In genomic region chr14:57825788-57826751, GRCm38 (mm10) we compare ENCODE assay signal across 8 mouse cellular contexts. TPM values are rescaled to one million over a fixed set of nuclear protein-coding genes. Genes with fewer than 3 reads are reported as not detected.
A peak's percentile ranks its signal among the peaks of the same experiment; 100 is the strongest.
DNase-seq lines count a peak whose midpoint lies in the region; ATAC-seq and TF ChIP-seq lines count a peak whose summit lies in the region.

TSS of gene Ska3 (minus strand) at chr14:57826185.
TSS of gene Mrpl57 (plus strand) at chr14:57826234.

- H3K4me2 ChIP-seq in heart, embryonic 12.5 days, result peak within 1 kb of the TSS; percentile 73
- peak within 1 kb of the TSS; percentile 63 for H3K4me2 ChIP-seq in kidney, postnatal 0 days (ENCODE audit: low read length)
- H3K4me2 ChIP-seq in liver, embryonic 11.5 days, result peak within 1 kb of the TSS; percentile 73
- peak within 1 kb of the TSS; percentile 72 for H3K4me2 ChIP-seq in stomach, embryonic 14.5 days (replicated peaks; ENCODE audit: low read depth, low read length)

- peak within 1 kb of the TSS; percentile 80 for H3K9ac ChIP-seq in heart, embryonic 12.5 days
- H3K9ac ChIP-seq in kidney, postnatal 0 days (ENCODE audit: low read depth, low read length), result peak within 1 kb of the TSS; percentile 87
- H3K9ac ChIP-seq in liver, embryonic 11.5 days (ENCODE audit: low read depth, low read length), result peak within 1 kb of the TSS; percentile 96
- H3K9ac ChIP-seq in stomach, embryonic 14.5 days (replicated peaks; ENCODE audit: low read depth, low read length), result peak within 1 kb of the TSS; percentile 81

- no peaks in the 10 kb centered on the region for H3K27me3 ChIP-seq in heart, embryonic 12.5 days (replicated peaks)
- no peaks in the 10 kb centered on the region for H3K27me3 ChIP-seq in kidney, postnatal 0 days (ENCODE audit: insufficient read depth, low read length)
- H3K27me3 ChIP-seq in liver, embryonic 11.5 days (replicated peaks; ENCODE audit: control insufficient read depth, insufficient read depth, low read length), result no peaks in the 10 kb centered on the region
- no peaks in the 10 kb centered on the region for H3K27me3 ChIP-seq in stomach, embryonic 14.5 days (ENCODE audit: control insufficient read depth, insufficient read depth, low read length)

- peak; percentile 11; the same call in 1 of the 2 replicates for TF ChIP-seq CTCF in kidney, postnatal 0 days (IDR thresholded peaks at IDR 0.05; ENCODE audit: low read depth)

- H3K4me1 ChIP-seq in heart, embryonic 12.5 days (replicated peaks), result peaks cover 17% of the 10 kb centered on the region
- H3K4me1 ChIP-seq in kidney, postnatal 0 days (replicated peaks; ENCODE audit: insufficient read depth, low read length), result 0 out of 2 replicates have a peak, but pooled peaks cover 7% of the 10 kb centered on the region
- H3K4me1 ChIP-seq in liver, embryonic 11.5 days (replicated peaks; ENCODE audit: control insufficient read depth, insufficient read depth, low read length), result peaks cover 7% of the 10 kb centered on the region; the same call in 1 of the 2 replicates
- peaks cover 17% of the 10 kb centered on the region for H3K4me1 ChIP-seq in stomach, embryonic 14.5 days (ENCODE audit: control insufficient read depth, insufficient read depth, low read length)

- peaks cover 14% of the 10 kb centered on the region for H3K36me3 ChIP-seq in heart, embryonic 12.5 days
- H3K36me3 ChIP-seq in kidney, postnatal 0 days (ENCODE audit: insufficient read depth, low read length), result peaks cover 7% of the 10 kb centered on the region
- H3K36me3 ChIP-seq in liver, embryonic 11.5 days (ENCODE audit: control insufficient read depth, insufficient read depth, low read length), result peaks cover 8% of the 10 kb centered on the region
- H3K36me3 ChIP-seq in stomach, embryonic 14.5 days (ENCODE audit: control insufficient read depth, insufficient read depth, low read length), result peaks cover 7% of the 10 kb centered on the region; the same call in 1 of the 2 replicates

- peak within 1 kb of the TSS; percentile 65 for H3K4me3 ChIP-seq in heart, embryonic 12.5 days
- H3K4me3 ChIP-seq in kidney, postnatal 0 days (replicated peaks; ENCODE audit: low read depth, low read length), result peak within 1 kb of the TSS; percentile 73
- H3K4me3 ChIP-seq in liver, embryonic 11.5 days (ENCODE audit: low read depth, low read length), result peak within 1 kb of the TSS; percentile 87
- peak within 1 kb of the TSS; percentile 81 for H3K4me3 ChIP-seq in stomach, embryonic 14.5 days (ENCODE audit: low read depth, low read length)

- peak; percentile 91 to 93 for DNase-seq in B cell, adult 2 months
- peak; percentile 92 for DNase-seq in brain, adult 2 months (ENCODE audit: low read depth, low spot score)
- DNase-seq in kidney, postnatal 0 days (ENCODE audit: low spot score), result peak; percentile 96
- peak; percentile 93 for DNase-seq in liver, embryonic 11.5 days (ENCODE audit: low spot score)
- DNase-seq in naive thymus-derived CD4-positive, alpha-beta T cell, adult 2 months (ENCODE audit: low read depth), result peak; percentile 94

- H3K27ac ChIP-seq in heart, embryonic 12.5 days (ENCODE audit: poor library complexity, severe bottlenecking), result peak within 1 kb of the TSS; percentile 79
- peak within 1 kb of the TSS; percentile 97 for H3K27ac ChIP-seq in kidney, postnatal 0 days
- H3K27ac ChIP-seq in liver, embryonic 11.5 days (ENCODE audit: low read depth, low read length), result peak within 1 kb of the TSS; percentile 91
- H3K27ac ChIP-seq in stomach, embryonic 14.5 days (ENCODE audit: low read length), result peak within 1 kb of the TSS; percentile 90

- H3K9me3 ChIP-seq in heart, embryonic 12.5 days (replicated peaks), result no peaks in the 10 kb centered on the region
- H3K9me3 ChIP-seq in kidney, postnatal 0 days (replicated peaks; ENCODE audit: low read length), result no peaks in the 10 kb centered on the region
- H3K9me3 ChIP-seq in liver, embryonic 11.5 days (ENCODE audit: control insufficient read depth, low read length), result no peaks in the 10 kb centered on the region
- no peaks in the 10 kb centered on the region for H3K9me3 ChIP-seq in stomach, embryonic 14.5 days (ENCODE audit: control insufficient read depth, low read depth, low read length)

- ATAC-seq in erythroblast, adult 5-6 weeks (replicated peaks; ENCODE audit: low FRiP score, poor library complexity, severe bottlenecking), result peak; percentile 90
- ATAC-seq in heart, embryonic 12.5 days (ENCODE audit: insufficient number of reproducible peaks, low FRiP score), result peak; percentile 95
- peak; percentile 94 for ATAC-seq in kidney, postnatal 0 days (replicated peaks; ENCODE audit: low FRiP score, low read depth)
- ATAC-seq in liver, embryonic 11.5 days (replicated peaks; ENCODE audit: low FRiP score), result peak; percentile 95
- peak; percentile 95 for ATAC-seq in stomach, embryonic 14.5 days (ENCODE audit: insufficient number of reproducible peaks, insufficient read depth, low FRiP score, low read depth)

- under 1% methylated on average over 96 of the region's 96 CpGs for WGBS in heart, embryonic 12.5 days
- WGBS in kidney, postnatal 0 days, result under 1% methylated on average over 92 of the region's 96 CpGs
- WGBS in liver, embryonic 11.5 days, result under 1% methylated on average over 96 of the region's 96 CpGs
- under 1% methylated on average over 87 of the region's 96 CpGs for WGBS in stomach, embryonic 14.5 days

RNA-seq across cellular contexts. Expression of gene Ska3, which starts in this region (rescaled TPM):
- total RNA-seq in erythroblast, adult 5-6 weeks (2015; ENCODE audit: low replicate concordance), result 10.4 and 16.7 TPM in 2 replicates
- total RNA-seq in erythroblast, adult 5-6 weeks (2017; ENCODE audit: low replicate concordance), result 8.9 and 16.1 TPM in 2 replicates
- polyA plus RNA-seq in heart, embryonic 12.5 days (2016; fragmentation: Nextera tagmentation; extraction: Ambion mirVana), result 31.7 and 33.9 TPM in 2 replicates
- polyA plus RNA-seq in kidney, postnatal 0 days (2015; fragmentation: Nextera tagmentation; extraction: Ambion mirVana), result 12.9 and 16.2 TPM in 2 replicates
- 42.7 and 43.7 TPM in 2 replicates for polyA plus RNA-seq in liver, embryonic 11.5 days (2014; fragmentation: Nextera tagmentation; extraction: Ambion mirVana)
- polyA plus RNA-seq in stomach, embryonic 14.5 days (2014; fragmentation: Nextera tagmentation; extraction: Ambion mirVana), result 31.0 and 37.7 TPM in 2 replicates

RNA-seq across cellular contexts. Expression of gene Mrpl57, which starts in this region (rescaled TPM):
- 4.0 and 15.5 TPM in 2 replicates for total RNA-seq in erythroblast, adult 5-6 weeks (2015; ENCODE audit: low replicate concordance)
- 5.3 and 10.4 TPM in 2 replicates for total RNA-seq in erythroblast, adult 5-6 weeks (2017; ENCODE audit: low replicate concordance)
- 124 and 129 TPM in 2 replicates for polyA plus RNA-seq in heart, embryonic 12.5 days (2016; fragmentation: Nextera tagmentation; extraction: Ambion mirVana)
- 224 and 230 TPM in 2 replicates for polyA plus RNA-seq in kidney, postnatal 0 days (2015; fragmentation: Nextera tagmentation; extraction: Ambion mirVana)
- 262 and 264 TPM in 2 replicates for polyA plus RNA-seq in liver, embryonic 11.5 days (2014; fragmentation: Nextera tagmentation; extraction: Ambion mirVana)
- 153 and 167 TPM in 2 replicates for polyA plus RNA-seq in stomach, embryonic 14.5 days (2014; fragmentation: Nextera tagmentation; extraction: Ambion mirVana)

Comparison
In these comparisons a context has a peak if more than half of its experiments do, and no peak if none do; other contexts are left out.
1. Peak in every context shown above with its lines: DNase-seq, ATAC-seq, H3K4me3 ChIP-seq and H3K27ac ChIP-seq.